Mouse (Mus musculus): Measurements from ENCODE around the gene Fgfr2. TPM values are rescaled to one million over a fixed set of nuclear protein-coding genes. Genes with fewer than 3 reads are reported as not detected.

Gene Fgfr2
- polyA plus RNA-seq, 1 experiment from 2014 or later = 34.1 TPM

DNA sequence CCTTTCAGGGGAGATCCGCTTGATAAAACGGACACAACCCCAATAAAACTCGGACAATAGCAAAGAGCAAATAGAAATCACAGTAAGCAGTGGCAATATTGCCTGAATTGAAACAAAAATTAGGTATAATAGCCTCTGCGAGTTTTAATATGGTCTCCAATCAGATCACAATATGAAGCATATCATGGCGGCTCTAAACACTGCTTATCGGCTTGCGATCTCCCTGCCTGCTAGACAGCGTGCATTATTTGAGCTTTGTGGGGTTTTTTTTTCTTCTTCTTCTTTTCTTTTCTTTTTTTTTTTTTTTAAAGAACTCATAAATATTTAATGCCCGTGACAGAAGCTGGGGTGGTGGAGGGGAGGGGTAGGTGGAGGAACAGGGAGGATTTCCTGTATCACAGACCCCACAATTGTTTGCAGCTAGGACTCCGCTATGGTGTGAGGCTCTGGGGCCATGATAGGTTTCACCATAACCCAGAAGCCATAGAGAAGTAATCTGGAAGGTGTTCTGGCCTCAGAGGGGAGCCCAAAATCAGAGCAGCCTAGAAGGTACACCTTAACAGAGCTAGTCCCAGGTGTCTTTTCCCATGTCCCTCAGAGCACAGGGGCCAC is 1334.4 kb downstream of the Fgfr2 start:
- Histone ChIP-seq H3K9ac (no peak overlapping the region), H3K9me3 (replicated peaks) (no peaks in the 10 kb centered on the region), H3K4me3 (no peak overlapping the region), H3K27me3 (replicated peaks) (0 out of 2 replicates have a peak, but pooled peaks cover 3% of the 10 kb centered on the region), H3K27ac (ENCODE audit: poor library complexity, severe bottlenecking) (no peak overlapping the region), H3K4me2 (no peak overlapping the region), H3K36me3 (no peaks in the 10 kb centered on the region), H3K4me1 (replicated peaks) (no peaks in the 10 kb centered on the region)
- 79% methylated on average over 10 of the region's 10 CpGs for WGBS
- ATAC-seq (ENCODE audit: insufficient number of reproducible peaks, low FRiP score) = no peak

DNA sequence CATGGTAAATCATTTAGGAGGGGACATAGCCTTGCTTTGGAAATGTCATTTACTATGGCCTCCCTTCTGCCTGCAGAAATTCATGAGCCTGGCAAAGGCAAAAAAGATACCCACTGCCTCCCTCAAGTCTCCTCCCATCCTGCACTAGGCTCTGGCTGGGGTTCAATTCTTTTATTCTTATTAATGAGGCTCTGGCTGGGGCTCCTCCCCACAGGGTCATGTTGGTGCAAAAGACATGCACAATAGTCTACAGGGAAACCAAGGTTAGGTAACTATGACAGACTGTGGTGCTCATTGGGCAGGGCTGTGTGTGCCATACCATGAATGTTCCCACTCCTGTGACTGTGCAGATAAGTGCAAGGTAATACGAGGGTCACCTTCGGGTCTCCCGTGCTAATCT is 1337.4 kb downstream of the Fgfr2 start:
- no peaks in the 10 kb centered on the region for H3K4me1 ChIP-seq (replicated peaks)
- no peak overlapping the region for H3K9ac ChIP-seq
- H3K4me2 ChIP-seq = no peak overlapping the region
- H3K27me3 ChIP-seq (replicated peaks) = 0 out of 2 replicates have a peak, but pooled peaks cover 3% of the 10 kb centered on the region
- 87% methylated on average over 3 of the region's 3 CpGs for WGBS
- no peak overlapping the region for H3K4me3 ChIP-seq
- H3K27ac ChIP-seq (ENCODE audit: poor library complexity, severe bottlenecking) = no peak overlapping the region
- no peak for ATAC-seq (ENCODE audit: insufficient number of reproducible peaks, low FRiP score)
- H3K9me3 ChIP-seq (replicated peaks) = no peaks in the 10 kb centered on the region
- H3K36me3 ChIP-seq = no peaks in the 10 kb centered on the region

DNA sequence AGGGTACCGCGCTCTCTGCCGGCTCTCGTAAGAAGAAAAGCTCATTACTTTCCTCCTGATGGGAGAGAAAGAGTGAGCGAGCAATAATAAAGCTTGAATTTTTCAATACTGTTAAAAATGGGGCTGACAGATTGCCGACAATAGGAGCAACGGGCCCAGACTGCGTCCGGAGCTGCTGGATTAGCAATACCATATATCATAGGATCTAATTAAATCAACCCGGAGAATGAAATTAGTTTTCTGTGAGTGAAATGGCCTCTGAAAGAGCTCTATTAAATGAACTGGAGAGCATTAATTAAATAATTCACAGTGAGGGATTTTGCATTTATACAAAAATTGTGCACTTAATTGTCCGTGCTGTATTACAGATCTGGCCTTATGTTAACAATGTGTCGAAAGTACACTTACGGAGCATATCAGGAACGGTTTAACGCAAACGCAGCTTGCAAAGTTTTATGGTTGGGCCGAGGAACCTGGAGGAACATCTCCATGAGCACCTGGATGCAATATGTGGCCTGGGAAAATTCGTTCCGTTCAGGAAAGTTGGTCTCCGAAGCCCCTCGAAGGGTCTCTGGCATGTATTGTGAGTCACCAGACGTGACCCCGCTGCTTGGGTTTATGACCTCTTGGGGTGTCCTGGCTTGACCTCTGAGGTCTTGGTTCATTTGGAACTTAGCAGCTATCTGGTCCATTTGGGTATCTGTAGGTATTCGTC is 1344.7 kb downstream of the Fgfr2 start:
- Histone ChIP-seq H3K9ac (no peak overlapping the region), H3K27me3 (replicated peaks) (peaks cover 16% of the 10 kb centered on the region), H3K4me2 (no peak overlapping the region), H3K4me3 (no peak overlapping the region), H3K4me1 (replicated peaks) (no peaks in the 10 kb centered on the region), H3K36me3 (no peaks in the 10 kb centered on the region), H3K27ac (ENCODE audit: poor library complexity, severe bottlenecking) (no peak overlapping the region), H3K9me3 (replicated peaks) (no peaks in the 10 kb centered on the region)
- ATAC-seq (ENCODE audit: insufficient number of reproducible peaks, low FRiP score) = no peak
- WGBS = 83% methylated on average over 24 of the region's 24 CpGs

DNA sequence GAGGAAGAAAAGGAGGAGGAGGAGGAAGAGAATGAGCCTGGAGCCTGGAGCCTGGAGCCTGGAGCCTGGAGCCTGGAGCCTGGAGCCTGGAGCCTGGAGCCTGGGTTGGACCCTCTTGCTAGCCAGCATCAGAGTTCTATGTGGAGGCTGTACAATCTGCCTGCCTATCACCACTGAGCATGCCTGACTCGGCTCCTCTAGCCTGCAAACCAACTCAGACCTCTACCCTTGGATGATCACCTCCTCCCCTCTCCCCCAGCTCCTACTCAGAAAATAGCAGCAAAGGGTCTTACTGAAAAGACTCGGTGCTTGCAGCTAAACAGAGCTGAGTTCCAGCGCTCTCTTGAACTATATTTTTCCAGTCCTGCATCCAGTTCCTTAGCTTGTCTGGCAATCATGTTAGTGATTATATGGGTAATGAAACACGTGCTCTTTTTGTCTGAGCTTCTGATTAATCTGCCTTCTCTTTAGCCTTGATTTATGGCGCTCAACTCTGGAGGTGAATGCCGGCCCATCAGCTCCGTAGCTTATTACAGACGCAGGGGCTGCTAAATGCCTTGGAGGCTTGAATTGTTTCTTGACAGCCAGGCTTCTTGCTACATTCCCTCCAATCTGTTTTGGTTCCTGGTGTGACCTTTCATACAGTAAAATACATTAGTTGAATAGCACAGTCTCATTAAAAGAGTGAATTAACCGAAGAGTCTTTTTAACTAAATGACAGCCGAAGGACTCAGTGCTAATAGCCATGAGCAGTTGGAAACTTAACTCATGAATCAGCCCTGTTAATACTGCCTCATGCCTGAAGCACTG is 1345.5 kb downstream of the Fgfr2 start:
- no peaks in the 10 kb centered on the region for H3K9me3 ChIP-seq (replicated peaks)
- no peak overlapping the region for H3K4me2 ChIP-seq
- H3K4me1 ChIP-seq (replicated peaks) = no peaks in the 10 kb centered on the region
- 62% methylated on average over 10 of the region's 10 CpGs for WGBS
- H3K4me3 ChIP-seq = no peak overlapping the region
- H3K27ac ChIP-seq (ENCODE audit: poor library complexity, severe bottlenecking) = no peak overlapping the region
- no peaks in the 10 kb centered on the region for H3K36me3 ChIP-seq
- H3K9ac ChIP-seq = no peak overlapping the region
- no peak for ATAC-seq (ENCODE audit: insufficient number of reproducible peaks, low FRiP score)
- H3K27me3 ChIP-seq (replicated peaks) = peaks cover 16% of the 10 kb centered on the region

DNA sequence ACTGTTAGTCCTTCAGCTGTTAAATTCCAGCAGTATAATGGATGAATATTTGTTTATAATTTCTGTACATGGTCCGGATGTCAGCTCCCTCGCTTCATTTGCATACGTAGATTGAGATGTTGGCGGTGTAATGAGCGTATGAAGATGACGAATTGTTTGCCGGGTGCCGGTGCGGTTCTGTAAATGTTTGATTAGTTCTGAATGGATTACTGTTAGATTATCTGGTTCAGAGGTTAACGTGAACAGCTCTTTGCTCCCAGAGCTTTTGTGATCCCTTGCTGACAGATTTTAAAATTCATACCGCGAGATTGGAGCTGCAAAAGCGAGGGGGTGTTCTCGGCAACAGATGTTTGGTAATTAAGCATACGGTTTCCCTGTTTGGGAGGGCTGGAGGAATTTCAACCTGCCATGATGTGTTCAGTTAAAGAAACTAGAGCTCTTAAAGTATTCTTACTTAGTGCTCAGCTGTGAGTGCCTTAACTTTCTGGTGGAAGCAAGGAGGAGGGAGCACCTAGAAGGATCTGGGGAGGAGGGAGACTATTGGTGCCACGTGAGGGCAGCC is 1346.9 kb downstream of the Fgfr2 start:
- no peak overlapping the region for H3K4me2 ChIP-seq
- H3K27me3 ChIP-seq (replicated peaks) = peaks cover 16% of the 10 kb centered on the region
- no peak for ATAC-seq (ENCODE audit: insufficient number of reproducible peaks, low FRiP score)
- no peaks in the 10 kb centered on the region for H3K4me1 ChIP-seq (replicated peaks)
- 78% methylated on average over 16 of the region's 16 CpGs for WGBS
- no peaks in the 10 kb centered on the region for H3K36me3 ChIP-seq
- no peak overlapping the region for H3K4me3 ChIP-seq
- H3K27ac ChIP-seq (ENCODE audit: poor library complexity, severe bottlenecking) = no peak overlapping the region
- H3K9me3 ChIP-seq (replicated peaks) = no peaks in the 10 kb centered on the region
- H3K9ac ChIP-seq = no peak overlapping the region

DNA sequence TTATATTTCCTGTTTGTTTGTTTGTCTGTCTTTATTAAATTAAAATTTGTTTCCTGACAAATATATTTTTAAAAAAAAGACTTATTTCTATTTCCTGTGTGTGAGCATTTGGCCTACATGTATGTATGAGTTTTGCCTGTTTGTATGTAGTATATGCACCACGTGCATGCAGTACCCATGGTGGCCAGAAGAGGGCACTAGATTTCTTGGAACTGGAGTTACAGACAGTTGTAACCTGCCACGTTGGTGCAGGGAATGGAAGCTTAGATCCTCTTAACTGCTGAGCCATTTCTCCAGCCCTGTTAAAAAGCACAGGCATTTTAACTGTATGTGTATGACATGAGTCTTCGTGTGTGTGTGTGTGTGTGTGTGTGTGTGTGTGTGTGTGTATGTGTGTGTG is 1365.2 kb downstream of the Fgfr2 start:
- Histone ChIP-seq H3K4me1 (replicated peaks) (no peaks in the 10 kb centered on the region), H3K4me3 (no peak overlapping the region), H3K27ac (ENCODE audit: poor library complexity, severe bottlenecking) (no peak overlapping the region), H3K36me3 (no peaks in the 10 kb centered on the region), H3K9me3 (replicated peaks) (peaks cover 13% of the 10 kb centered on the region), H3K4me2 (no peak overlapping the region), H3K27me3 (replicated peaks) (no peaks in the 10 kb centered on the region), H3K9ac (no peak overlapping the region)
- WGBS = 92% methylated on average over 3 of the region's 3 CpGs
- no peak for ATAC-seq (ENCODE audit: insufficient number of reproducible peaks, low FRiP score)

DNA sequence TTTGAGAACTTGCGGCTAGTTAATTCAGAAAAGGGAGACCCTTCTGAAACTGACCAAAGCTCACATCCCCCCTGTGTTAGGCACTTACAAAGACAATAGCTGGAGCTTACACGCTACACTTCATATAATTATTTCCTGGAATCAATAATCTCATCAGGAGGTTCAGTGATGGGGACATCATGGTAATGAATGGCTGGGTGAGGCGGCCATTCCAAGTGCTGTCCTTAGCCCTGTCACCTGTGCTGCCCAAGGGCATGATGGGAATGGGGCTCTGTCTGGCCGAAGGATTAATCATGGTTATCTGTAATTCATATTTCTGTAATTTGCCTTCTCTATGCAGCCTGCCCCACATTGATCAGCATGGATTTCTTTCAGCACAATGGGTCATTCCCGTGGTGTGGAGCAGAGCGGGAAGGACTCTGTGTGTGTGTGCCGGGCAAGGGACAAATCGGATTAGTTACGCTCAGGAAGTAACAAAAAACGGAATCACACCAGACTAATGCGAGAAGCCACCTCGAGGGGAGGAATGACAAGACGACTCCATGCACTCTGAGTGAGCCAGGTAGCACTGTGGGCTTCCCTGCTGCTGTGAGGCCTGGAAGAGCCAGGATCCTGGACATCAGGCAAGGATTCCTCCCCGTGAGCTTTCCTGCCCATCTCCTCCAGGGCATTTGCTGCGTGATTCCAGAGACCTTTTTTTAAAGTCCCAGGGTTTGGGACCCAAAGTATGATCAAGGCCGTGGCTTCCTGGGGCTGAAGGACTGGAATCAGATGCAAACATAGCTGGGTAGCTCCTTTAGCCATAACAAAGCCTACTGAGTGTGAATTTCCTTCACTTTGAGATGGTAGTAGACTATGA is 1375.8 kb downstream of the Fgfr2 start:
- Histone ChIP-seq H3K9ac (no peak overlapping the region), H3K27me3 (replicated peaks) (peaks cover 11% of the 10 kb centered on the region), H3K9me3 (replicated peaks) (no peaks in the 10 kb centered on the region), H3K4me3 (no peak overlapping the region), H3K27ac (ENCODE audit: poor library complexity, severe bottlenecking) (no peak overlapping the region), H3K36me3 (no peaks in the 10 kb centered on the region), H3K4me2 (no peak overlapping the region), H3K4me1 (replicated peaks) (0 out of 2 replicates have a peak, but pooled peaks cover 3% of the 10 kb centered on the region)
- ATAC-seq (ENCODE audit: insufficient number of reproducible peaks, low FRiP score) = no peak
- 57% methylated on average over 16 of the region's 16 CpGs for WGBS

DNA sequence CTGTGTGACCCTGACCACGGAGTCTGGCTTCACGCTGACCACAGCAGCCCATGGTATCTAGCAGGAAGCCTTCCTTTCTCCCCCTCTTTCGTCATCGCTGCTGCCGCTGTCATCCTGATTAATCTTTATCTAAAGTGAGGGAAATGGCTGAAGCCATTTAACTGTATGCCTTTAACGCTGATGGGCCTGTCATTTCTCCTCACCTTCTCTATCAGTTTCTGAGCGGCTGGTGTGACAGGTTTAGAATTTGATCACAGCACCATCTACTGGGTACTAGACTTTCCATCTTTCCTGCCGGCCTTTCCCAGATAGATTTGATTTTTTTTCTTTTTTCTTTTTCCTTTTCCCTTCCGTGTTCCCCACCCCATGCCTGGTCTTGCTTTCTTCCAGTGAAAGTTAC is 1376.4 kb downstream of the Fgfr2 start:
- H3K4me2 ChIP-seq = no peak overlapping the region
- no peak for ATAC-seq (ENCODE audit: insufficient number of reproducible peaks, low FRiP score)
- no peak overlapping the region for H3K9ac ChIP-seq
- 15% methylated on average over 9 of the region's 9 CpGs for WGBS
- no peak overlapping the region for H3K4me3 ChIP-seq
- H3K4me1 ChIP-seq (replicated peaks) = 0 out of 2 replicates have a peak, but pooled peaks cover 3% of the 10 kb centered on the region
- no peaks in the 10 kb centered on the region for H3K9me3 ChIP-seq (replicated peaks)
- no peak overlapping the region for H3K27ac ChIP-seq (ENCODE audit: poor library complexity, severe bottlenecking)
- H3K36me3 ChIP-seq = no peaks in the 10 kb centered on the region
- H3K27me3 ChIP-seq (replicated peaks) = peaks cover 13% of the 10 kb centered on the region

DNA sequence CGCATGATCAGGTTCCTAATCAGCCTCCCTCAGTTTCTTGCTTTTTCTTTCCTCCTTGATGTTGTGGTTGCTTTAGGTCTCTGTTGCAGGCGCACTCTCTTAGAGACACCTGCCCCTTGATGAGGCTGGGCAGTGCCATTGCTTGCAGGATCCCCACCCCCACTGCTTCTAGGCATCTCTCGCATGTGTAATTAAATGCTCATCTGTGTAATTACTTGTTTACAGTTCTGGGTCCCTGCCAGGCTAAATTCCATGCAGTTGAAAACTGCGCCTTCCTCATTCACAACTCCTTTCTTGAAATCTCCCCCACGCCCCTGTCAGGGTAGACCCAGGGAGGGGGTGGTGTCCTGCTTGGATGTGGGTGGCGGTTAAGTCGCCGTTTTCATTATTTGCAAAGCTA is 1380.0 kb downstream of the Fgfr2 start:
- ATAC-seq (ENCODE audit: insufficient number of reproducible peaks, low FRiP score) = no peak
- H3K36me3 ChIP-seq = no peaks in the 10 kb centered on the region
- H3K4me3 ChIP-seq = no peak overlapping the region
- H3K27ac ChIP-seq (ENCODE audit: poor library complexity, severe bottlenecking) = no peak overlapping the region
- H3K4me1 ChIP-seq (replicated peaks) = 0 out of 2 replicates have a peak, but pooled peaks cover 3% of the 10 kb centered on the region
- peaks cover 13% of the 10 kb centered on the region for H3K27me3 ChIP-seq (replicated peaks)
- 64% methylated on average over 8 of the region's 8 CpGs for WGBS
- no peak overlapping the region for H3K4me2 ChIP-seq
- no peaks in the 10 kb centered on the region for H3K9me3 ChIP-seq (replicated peaks)
- no peak overlapping the region for H3K9ac ChIP-seq

DNA sequence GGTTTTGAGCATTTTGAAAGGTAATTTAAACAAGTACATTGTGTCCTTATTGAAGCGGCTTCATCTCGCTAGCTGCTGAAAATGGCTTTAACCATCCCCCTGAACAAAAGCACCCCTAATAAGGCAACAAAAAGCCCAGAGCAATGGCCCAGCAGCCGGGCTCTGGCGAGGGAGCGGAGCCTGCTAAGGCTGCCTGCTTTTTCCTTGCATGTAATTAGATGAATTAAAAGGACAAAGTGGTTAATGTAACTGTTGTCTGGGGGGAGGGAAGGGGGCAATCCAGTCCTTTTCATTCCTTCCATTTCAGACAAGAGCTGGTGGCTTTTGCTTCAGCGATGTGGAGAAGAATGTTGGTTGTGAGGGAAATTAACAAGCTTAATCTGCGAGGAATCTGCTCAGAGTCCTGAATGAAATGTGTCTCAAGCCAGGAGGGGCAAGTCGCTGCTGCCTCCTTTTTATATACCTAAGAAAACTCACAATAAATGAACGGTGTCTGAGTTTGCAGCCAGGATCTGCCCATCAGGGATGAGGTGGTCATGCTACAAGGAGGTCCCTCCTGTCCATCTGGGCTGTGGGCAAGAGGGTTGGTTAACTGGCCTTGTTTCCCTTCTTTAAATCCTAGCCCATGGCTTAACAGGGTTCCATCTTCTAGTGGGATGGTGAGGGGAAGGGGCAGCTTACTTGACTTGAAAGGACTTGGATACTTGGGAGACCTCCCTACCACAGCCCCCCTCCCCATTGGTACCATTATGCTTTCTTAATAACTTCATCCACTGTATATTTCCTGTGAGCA is 1400.2 kb downstream of the Fgfr2 start:
- no peak overlapping the region for H3K9ac ChIP-seq
- no peak for ATAC-seq (ENCODE audit: insufficient number of reproducible peaks, low FRiP score)
- no peaks in the 10 kb centered on the region for H3K36me3 ChIP-seq
- no peaks in the 10 kb centered on the region for H3K4me1 ChIP-seq (replicated peaks)
- WGBS = 43% methylated on average over 9 of the region's 9 CpGs
- H3K9me3 ChIP-seq (replicated peaks) = no peaks in the 10 kb centered on the region
- H3K4me3 ChIP-seq = no peak overlapping the region
- H3K4me2 ChIP-seq = no peak overlapping the region
- H3K27ac ChIP-seq (ENCODE audit: poor library complexity, severe bottlenecking) = no peak overlapping the region
- H3K27me3 ChIP-seq (replicated peaks) = peaks cover 12% of the 10 kb centered on the region; the same call in 1 of the 2 replicates
